Mouse (Mus musculus) hindbrain, embryonic 15.5 days (tissue): ENCODE measurements around the gene Ets1. TPM values are rescaled to one million over a fixed set of nuclear protein-coding genes. Genes with fewer than 3 reads are reported as not detected.

Experiments used
- ATAC-seq: fragments of 200-750 bp; cut with Nextera tagmentation; 2 replicates; pipeline ENCODE4 v1.8.0; 2017; ENCODE audit warnings: low read depth, moderate number of reproducible peaks, moderate TSS enrichment; ENCODE audit not compliant: low FRiP score
- H3K27ac ChIP-seq: fragments of 300-500 bp; sonication (generic); replicated peaks from 2 replicates; pipeline ENCODE4 v1.5.1; 2015; ENCODE audit warnings: mild to moderate bottlenecking, inconsistent platforms
- H3K27me3 ChIP-seq: fragments of 300-500 bp; sonication (generic); 2 replicates; pipeline ENCODE4 v1.6.1; 2015; ENCODE audit warnings: control low read depth, inconsistent platforms
- H3K36me3 ChIP-seq: fragments of 300-500 bp; sonication (generic); 2 replicates; pipeline ENCODE4 v1.6.1; 2015; ENCODE audit warnings: control low read depth, inconsistent platforms
- H3K4me1 ChIP-seq: fragments of 300-500 bp; sonication (generic); replicated peaks from 2 replicates; pipeline ENCODE4 v1.6.1; 2015; ENCODE audit warnings: control low read depth, inconsistent platforms
- H3K4me2 ChIP-seq: fragments of 300-500 bp; sonication (generic); 2 replicates; pipeline ENCODE4 v1.6.1; 2015; ENCODE audit warnings: moderate library complexity, mild to moderate bottlenecking, inconsistent platforms
- H3K4me3 ChIP-seq: fragments of 300-500 bp; sonication (generic); 2 replicates; pipeline ENCODE4 v1.5.1; 2015; ENCODE audit warnings: mild to moderate bottlenecking, inconsistent platforms
- H3K9ac ChIP-seq: fragments of 300-500 bp; sonication (generic); 2 replicates; pipeline ENCODE4 v1.6.1; 2015; ENCODE audit warnings: inconsistent platforms
- H3K9me3 ChIP-seq: fragments of 300-500 bp; sonication (generic); 2 replicates; pipeline ENCODE4 v1.6.1; 2016; ENCODE audit warnings: control low read depth, inconsistent platforms
- WGBS: fragments of 180-500 bp; shearing (Covaris S2); methylation state at CpG from one replicate; pipeline ENCODE4 v1.1.7; 2015; 5-methylcytosine and 5-hydroxymethylcytosine counted together
- polyA plus RNA-seq: library from polyadenylated mRNA; unstranded; fragments of >200 nt; fragmentation: Nextera tagmentation; extraction: Ambion mirVana; gene quantifications from 2 replicates; pipeline ENCODE4 v1.2.1, GENCODE M21; 2015

The Ets1 gene
- polyA plus RNA-seq, 1 experiment from 2014 or later: 18.9 TPM

DNA sequence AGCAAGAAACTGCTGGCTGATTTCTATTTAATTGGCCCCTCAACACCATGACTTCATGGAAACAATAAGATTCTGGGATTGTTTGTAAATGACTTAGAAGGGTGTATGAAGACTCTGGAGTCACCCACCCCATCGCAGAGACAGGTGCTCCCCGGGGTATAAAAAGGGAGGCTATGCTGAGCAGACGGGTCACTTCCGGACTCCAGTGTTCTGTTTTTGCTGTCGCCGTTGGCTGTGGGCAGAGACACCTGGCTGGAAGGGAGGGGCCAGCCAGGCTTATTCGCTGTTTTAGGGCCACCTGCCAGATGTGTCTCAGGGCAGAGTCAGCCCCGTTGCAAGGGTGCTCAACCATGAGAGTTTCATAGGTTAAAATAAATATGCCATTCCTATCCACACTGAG, 111.6 kb downstream of the Ets1 start:
- H3K9ac ChIP-seq: no peak overlapping the region
- no peaks in the 10 kb centered on the region for H3K9me3 ChIP-seq
- H3K4me3 ChIP-seq: no peak overlapping the region
- ATAC-seq: no peak
- no peaks in the 10 kb centered on the region for H3K36me3 ChIP-seq
- H3K27ac ChIP-seq: no peak overlapping the region
- H3K4me2 ChIP-seq: no peak overlapping the region
- 87% methylated on average over 8 of the region's 8 CpGs for WGBS
- no peaks in the 10 kb centered on the region for H3K4me1 ChIP-seq
- H3K27me3 ChIP-seq: no peaks in the 10 kb centered on the region

DNA sequence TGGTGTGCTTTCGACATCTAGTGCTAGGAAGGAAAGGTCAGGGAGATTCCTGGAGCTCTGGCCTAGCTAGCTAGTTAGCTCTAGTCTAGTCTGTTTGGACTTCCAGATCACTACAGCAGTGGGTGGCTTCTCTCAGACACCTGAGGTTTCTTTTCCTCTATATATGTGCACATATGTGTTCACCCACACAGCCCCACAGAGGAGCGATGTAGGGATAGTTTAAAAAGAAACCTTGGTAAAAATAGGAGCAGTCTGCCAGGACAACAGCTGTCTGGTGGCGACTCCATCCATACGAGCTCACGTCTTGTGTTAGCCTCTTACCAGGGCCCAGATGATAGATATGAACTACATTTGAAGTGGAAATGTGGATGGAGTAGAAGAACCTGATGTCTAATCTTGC, 112.5 kb downstream of the Ets1 start:
- H3K9ac ChIP-seq: no peak overlapping the region
- H3K9me3 ChIP-seq: no peaks in the 10 kb centered on the region
- H3K36me3 ChIP-seq: no peaks in the 10 kb centered on the region
- no peak overlapping the region for H3K4me3 ChIP-seq
- H3K4me2 ChIP-seq: no peak overlapping the region
- 96% methylated on average over 5 of the region's 5 CpGs for WGBS
- H3K27ac ChIP-seq: no peak overlapping the region
- H3K4me1 ChIP-seq: no peaks in the 10 kb centered on the region
- ATAC-seq: no peak
- no peaks in the 10 kb centered on the region for H3K27me3 ChIP-seq

DNA sequence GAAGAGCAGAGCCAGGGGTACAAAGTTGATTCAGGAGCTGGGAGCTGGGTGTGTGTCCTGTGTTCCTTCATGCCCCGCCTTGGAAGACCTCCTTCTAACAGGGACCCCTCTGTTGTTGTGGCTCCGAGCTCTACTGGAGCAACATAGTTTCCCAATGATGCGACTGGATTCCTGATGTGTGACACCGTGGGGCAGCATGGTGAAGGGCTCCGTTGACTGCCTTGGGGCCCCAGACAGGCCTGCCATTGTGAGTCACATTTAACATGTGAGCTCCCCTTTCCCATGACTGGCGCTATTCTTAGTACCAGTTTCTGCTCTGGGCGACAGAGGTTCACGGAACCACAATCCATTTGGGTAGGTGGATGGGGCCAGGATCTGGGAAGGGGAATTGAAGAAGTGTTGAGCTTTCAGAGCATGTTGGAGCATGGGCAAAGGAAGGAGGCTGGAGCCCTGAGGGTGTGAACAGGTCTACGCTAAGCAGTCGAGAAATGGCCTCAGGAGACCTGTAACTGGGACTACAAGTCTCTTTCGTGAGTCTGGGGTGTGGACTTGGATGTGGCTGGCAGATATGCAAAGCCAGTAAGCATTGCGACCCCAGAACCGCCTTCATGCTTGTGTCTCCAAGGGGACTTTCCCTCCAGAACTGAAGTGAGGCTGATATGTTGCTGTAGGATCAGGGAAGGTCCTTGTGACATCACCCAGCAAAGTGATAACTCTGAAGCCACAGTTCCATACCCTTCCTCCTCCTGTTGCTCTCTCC, 113.9 kb downstream of the Ets1 start:
- Histone ChIP-seq H3K4me2 (no peak overlapping the region), H3K27ac (no peak overlapping the region), H3K36me3 (no peaks in the 10 kb centered on the region), H3K27me3 (no peaks in the 10 kb centered on the region), H3K4me3 (no peak overlapping the region), H3K9ac (no peak overlapping the region), H3K4me1 (no peaks in the 10 kb centered on the region), H3K9me3 (no peaks in the 10 kb centered on the region)
- WGBS: 83% methylated on average over 13 of the region's 13 CpGs
- no peak for ATAC-seq

DNA sequence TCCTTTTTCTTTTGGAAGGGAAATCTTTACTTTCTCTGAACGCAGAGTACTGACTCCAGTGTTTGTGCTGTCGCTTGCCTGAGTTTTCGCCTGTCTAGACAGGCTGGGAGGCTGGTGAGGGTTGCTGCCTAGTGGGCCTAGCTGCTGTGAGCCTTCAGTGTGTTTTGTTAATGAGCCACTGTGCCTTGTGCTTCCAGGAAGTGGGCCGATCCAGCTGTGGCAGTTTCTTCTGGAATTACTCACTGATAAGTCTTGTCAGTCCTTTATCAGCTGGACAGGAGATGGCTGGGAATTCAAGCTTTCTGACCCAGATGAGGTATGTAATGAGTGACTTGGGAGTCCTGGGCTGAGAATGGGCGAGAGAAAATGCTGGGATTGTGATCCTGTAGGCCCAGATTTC, 116.6 kb downstream of the Ets1 start:
- H3K9ac ChIP-seq: no peak overlapping the region
- H3K4me1 ChIP-seq: no peaks in the 10 kb centered on the region
- no peak for ATAC-seq
- no peak overlapping the region for H3K4me2 ChIP-seq
- no peaks in the 10 kb centered on the region for H3K27me3 ChIP-seq
- no peaks in the 10 kb centered on the region for H3K36me3 ChIP-seq
- no peaks in the 10 kb centered on the region for H3K9me3 ChIP-seq
- H3K27ac ChIP-seq: no peak overlapping the region
- no peak overlapping the region for H3K4me3 ChIP-seq
- 83% methylated on average over 5 of the region's 5 CpGs for WGBS

DNA sequence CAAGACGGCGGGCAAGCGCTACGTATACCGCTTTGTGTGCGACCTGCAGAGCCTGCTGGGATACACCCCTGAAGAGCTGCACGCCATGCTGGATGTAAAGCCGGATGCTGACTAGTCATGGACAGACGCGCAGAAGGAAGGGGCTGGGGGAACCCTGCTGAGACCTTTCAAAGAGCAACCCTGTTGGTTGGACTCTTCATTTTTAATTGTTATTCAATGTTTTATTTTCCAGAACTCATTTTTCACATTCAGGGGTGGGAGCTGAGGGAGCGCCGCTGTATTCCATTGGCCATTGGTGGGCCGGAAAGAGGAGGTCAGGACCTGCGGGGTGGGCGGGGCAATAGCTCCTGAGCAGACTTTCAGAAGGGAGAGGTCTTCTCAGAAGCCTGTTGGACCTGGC, 118.3 kb downstream of the Ets1 start:
- Histone ChIP-seq H3K9ac (no peak overlapping the region), H3K27me3 (no peaks in the 10 kb centered on the region), H3K4me1 (no peaks in the 10 kb centered on the region), H3K36me3 (no peaks in the 10 kb centered on the region), H3K27ac (no peak overlapping the region), H3K4me2 (no peak overlapping the region), H3K9me3 (no peaks in the 10 kb centered on the region), H3K4me3 (no peak overlapping the region)
- 81% methylated on average over 15 of the region's 15 CpGs for WGBS
- ATAC-seq: no peak

DNA sequence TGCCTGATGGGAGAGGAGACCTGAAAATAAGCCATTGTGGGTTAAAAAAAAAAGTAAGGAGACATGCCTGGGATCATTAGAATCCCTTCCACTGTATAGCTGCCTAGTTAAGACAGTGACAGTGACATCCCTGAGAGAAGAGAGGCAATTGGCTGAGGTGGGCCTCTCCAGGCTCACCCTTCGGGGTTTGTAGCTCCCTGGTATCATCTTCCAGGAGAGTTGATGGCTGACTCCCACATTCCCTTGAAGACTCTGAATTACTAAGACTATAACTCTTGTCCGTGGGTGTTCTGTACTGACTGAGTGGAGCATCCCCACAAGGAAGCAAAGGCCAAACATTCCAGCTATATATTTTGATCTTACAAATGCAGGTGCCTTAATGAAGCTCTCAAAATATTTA, 120.0 kb downstream of the Ets1 start:
- Histone ChIP-seq H3K9ac (no peak overlapping the region), H3K4me2 (no peak overlapping the region), H3K4me1 (no peaks in the 10 kb centered on the region), H3K27ac (no peak overlapping the region), H3K36me3 (no peaks in the 10 kb centered on the region), H3K9me3 (no peaks in the 10 kb centered on the region), H3K4me3 (no peak overlapping the region), H3K27me3 (no peaks in the 10 kb centered on the region)
- ATAC-seq: no peak
- WGBS: 86% methylated on average over 2 of the region's 2 CpGs

DNA sequence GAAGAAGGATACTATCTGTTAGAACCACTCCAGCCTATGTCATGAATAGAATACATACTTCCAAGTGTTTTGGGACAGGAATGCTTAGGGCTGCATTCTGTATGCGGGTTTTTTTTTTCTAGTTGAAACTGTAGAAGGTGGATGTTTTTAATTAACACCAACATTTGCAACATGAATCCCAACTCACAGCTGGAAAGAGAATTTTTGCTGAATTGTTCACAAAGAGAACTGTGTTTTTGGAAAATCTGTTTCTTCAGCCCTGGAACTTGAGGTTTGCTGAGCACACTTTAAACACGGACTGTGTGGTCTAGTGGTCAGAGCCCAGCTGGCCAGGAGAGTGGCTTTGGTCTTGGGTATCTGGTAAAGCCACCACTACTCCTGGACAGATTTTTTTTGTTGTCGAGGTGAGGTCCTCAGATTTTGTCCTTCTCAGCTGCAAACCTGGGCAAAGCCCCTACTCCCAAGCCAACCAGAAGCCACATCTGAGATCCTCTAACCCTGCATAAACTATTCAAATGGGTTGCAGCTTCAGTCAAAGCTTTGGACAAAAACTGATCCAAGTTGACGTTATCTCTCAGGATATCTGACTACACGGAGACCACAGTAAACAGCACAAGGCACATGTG, 122.4 kb downstream of the Ets1 start:
- no peaks in the 10 kb centered on the region for H3K36me3 ChIP-seq
- H3K9me3 ChIP-seq: no peaks in the 10 kb centered on the region
- H3K4me1 ChIP-seq: no peaks in the 10 kb centered on the region
- no peaks in the 10 kb centered on the region for H3K27me3 ChIP-seq
- no peak for ATAC-seq
- no peak overlapping the region for H3K4me2 ChIP-seq
- 90% methylated on average over 5 of the region's 5 CpGs for WGBS
- H3K27ac ChIP-seq: no peak overlapping the region
- H3K4me3 ChIP-seq: no peak overlapping the region
- H3K9ac ChIP-seq: no peak overlapping the region

DNA sequence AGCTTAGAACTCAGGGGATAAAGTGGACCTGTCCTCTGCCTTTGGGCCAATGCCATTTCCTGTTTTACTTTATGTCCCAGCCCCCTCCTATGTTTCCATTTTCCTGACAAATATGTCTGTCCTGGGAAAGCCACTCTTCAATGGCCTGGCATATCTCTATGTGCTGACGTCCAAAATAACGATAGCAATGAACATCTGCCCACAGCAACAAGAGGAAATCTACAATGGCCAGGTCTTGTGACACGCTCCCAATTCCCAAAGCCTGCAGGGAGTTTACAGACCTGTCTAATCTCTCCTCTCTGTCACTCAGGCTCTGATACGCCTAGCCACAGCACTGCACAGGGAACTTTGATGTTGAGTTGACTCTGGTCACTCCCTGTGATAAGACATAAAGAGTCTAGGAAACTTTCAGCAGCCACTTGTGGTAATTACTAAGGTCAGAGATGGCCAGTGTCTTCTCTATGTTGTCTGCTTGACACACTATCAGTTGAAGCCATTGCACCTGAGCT, 124.7 kb downstream of the Ets1 start:
- no peaks in the 10 kb centered on the region for H3K9me3 ChIP-seq
- H3K27ac ChIP-seq: no peak overlapping the region
- no peak overlapping the region for H3K9ac ChIP-seq
- no peak overlapping the region for H3K4me2 ChIP-seq
- H3K4me1 ChIP-seq: no peaks in the 10 kb centered on the region
- ATAC-seq: no peak
- WGBS: 93% methylated on average over 4 of the region's 4 CpGs
- no peaks in the 10 kb centered on the region for H3K36me3 ChIP-seq
- H3K27me3 ChIP-seq: no peaks in the 10 kb centered on the region
- H3K4me3 ChIP-seq: no peak overlapping the region

DNA sequence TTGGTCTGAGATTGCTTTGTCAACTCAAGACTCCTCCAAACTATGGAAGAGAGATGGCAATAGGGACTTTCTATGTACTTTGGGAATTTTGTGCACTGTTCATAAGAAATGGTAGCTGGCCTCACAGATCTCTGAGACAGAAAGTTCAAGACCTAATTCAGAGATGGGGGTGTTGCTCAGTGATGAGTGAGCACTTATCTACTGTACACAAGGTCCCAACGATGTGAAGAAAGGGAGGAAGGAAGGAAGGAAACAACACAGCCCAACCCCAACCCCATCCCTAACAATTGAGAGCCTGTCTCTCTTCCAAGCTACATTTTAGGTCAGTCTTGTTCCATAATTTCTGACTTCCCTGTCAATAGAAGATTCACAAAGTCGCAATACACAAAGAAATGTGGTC, 125.3 kb downstream of the Ets1 start:
- no peak for ATAC-seq
- 71% methylated on average over 2 of the region's 2 CpGs for WGBS

DNA sequence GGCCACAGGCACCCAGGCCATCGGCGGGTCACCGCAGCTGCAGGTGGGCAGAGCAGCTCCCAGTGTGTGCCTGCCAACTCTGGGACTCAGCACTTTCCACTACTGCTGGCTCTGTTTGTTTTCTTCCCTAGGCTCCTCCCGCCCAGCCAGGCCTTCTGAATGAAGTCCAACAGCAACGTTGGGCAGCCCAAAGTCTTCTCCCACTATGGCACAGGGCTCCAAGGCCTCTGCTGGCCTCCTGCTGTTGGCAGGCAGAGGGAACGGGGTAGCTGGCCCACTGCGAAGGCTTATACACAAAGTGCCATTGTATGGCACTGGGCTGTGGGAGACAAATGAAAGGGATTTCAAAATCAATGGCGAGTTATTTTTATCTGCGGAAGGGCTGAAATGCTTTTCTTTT, 128.4 kb downstream of the Ets1 start:
- Histone ChIP-seq H3K27me3 (no peaks in the 10 kb centered on the region), H3K9ac (no peak overlapping the region), H3K36me3 (no peaks in the 10 kb centered on the region), H3K4me1 (no peaks in the 10 kb centered on the region), H3K9me3 (no peaks in the 10 kb centered on the region), H3K4me2 (no peak overlapping the region), H3K27ac (no peak overlapping the region), H3K4me3 (no peak overlapping the region)
- WGBS: 58% methylated on average over 9 of the region's 9 CpGs
- ATAC-seq: no peak

More for the DNA sequence above, 125.3 kb downstream of the Ets1 start:
- Histone ChIP-seq H3K4me3 (no peak overlapping the region), H3K36me3 (no peaks in the 10 kb centered on the region), H3K27ac (no peak overlapping the region), H3K4me1 (no peaks in the 10 kb centered on the region), H3K9me3 (no peaks in the 10 kb centered on the region), H3K27me3 (no peaks in the 10 kb centered on the region), H3K4me2 (no peak overlapping the region), H3K9ac (no peak overlapping the region)

DNA sequence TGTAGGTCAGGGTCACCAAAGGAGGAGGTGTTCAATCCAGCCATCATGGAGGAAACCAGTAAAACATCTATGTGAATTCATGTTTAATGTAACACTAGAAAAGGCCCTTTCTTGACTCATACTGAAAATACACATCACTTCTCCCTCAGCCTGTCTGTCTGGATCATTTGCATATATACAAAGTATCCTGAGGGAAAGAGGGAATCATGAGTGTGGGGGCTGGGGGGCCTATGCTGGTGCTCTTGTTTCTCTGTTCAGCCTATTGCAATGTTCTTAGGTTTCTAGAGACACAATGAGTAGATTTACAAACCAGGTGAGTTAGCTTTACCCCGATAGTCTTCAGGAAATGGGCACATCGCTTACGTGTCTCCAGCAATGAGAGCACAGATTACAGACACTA, 129.1 kb downstream of the Ets1 start:
- H3K27me3 ChIP-seq: no peaks in the 10 kb centered on the region
- H3K4me1 ChIP-seq: no peaks in the 10 kb centered on the region
- no peak overlapping the region for H3K27ac ChIP-seq
- H3K9ac ChIP-seq: no peak overlapping the region
- whole genome bisulfite sequencing: 98% methylated on average over 3 of the region's 3 CpGs
- no peaks in the 10 kb centered on the region for H3K9me3 ChIP-seq
- no peak overlapping the region for H3K4me3 ChIP-seq
- no peak for ATAC-seq
- H3K36me3 ChIP-seq: no peaks in the 10 kb centered on the region
- no peak overlapping the region for H3K4me2 ChIP-seq

DNA sequence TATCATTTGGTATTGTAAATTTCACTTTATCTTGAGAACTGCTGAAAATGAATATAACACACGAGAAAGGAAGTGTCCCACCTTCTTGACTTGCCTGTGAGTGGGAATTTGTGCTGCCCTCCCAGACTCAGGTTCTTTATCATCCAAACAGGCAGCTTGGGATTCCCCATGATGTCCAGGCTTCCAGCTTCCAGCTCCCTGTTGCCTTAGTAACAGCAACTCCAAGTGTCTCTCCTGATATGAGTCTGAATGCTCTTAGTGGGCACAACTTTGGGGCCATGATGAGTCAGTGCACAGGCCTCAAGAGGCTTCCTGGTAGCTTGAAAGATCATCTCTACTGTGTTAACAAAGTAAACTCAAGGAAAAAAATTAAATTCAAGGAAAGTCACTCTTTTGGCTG, 142.8 kb downstream of the Ets1 start:
- Histone ChIP-seq H3K4me1 (no peaks in the 10 kb centered on the region), H3K4me2 (no peak overlapping the region), H3K27ac (no peak overlapping the region), H3K9ac (no peak overlapping the region), H3K9me3 (no peaks in the 10 kb centered on the region), H3K36me3 (no peaks in the 10 kb centered on the region), H3K27me3 (no peaks in the 10 kb centered on the region), H3K4me3 (no peak overlapping the region)
- no peak for ATAC-seq
- 76% methylated on average over 1 of the region's 1 CpGs for WGBS
